ENCODE assay signal across 8 mouse cellular contexts in genomic region chr6:121129506-121129905, GRCm38 (mm10). TPM values are rescaled to one million over a fixed set of nuclear protein-coding genes. Genes with fewer than 3 reads are reported as not detected.
DNase-seq lines count a peak whose midpoint lies in the region; ATAC-seq and TF ChIP-seq lines count a peak whose summit lies in the region.

No protein-coding gene starts in this region.

- TF ChIP-seq EP300 in heart, postnatal 0 days (IDR thresholded peaks at IDR 0.05; ENCODE audit: low read depth), result no peak

- 9% methylated on average over 21 of the region's 21 CpGs for WGBS in kidney, postnatal 0 days
- 12% methylated on average over 21 of the region's 21 CpGs for WGBS in cerebellum, adult 2 months
- WGBS in heart, postnatal 0 days, result 23% methylated on average over 21 of the region's 21 CpGs
- 10% methylated on average over 21 of the region's 21 CpGs for WGBS in liver, embryonic 13.5 days (ENCODE audit: insufficient replicate concordance)

- H3K9me3 ChIP-seq in kidney, postnatal 0 days (replicated peaks; ENCODE audit: low read length), result no peaks in the 10 kb centered on the region
- H3K9me3 ChIP-seq in heart, postnatal 0 days (replicated peaks; ENCODE audit: control insufficient read depth, low read length), result no peaks in the 10 kb centered on the region
- no peaks in the 10 kb centered on the region for H3K9me3 ChIP-seq in liver, embryonic 13.5 days (replicated peaks)

- ATAC-seq in kidney, postnatal 0 days (replicated peaks; ENCODE audit: low FRiP score, low read depth), result no peak; the same call in 1 of the 2 replicates
- ATAC-seq in heart, postnatal 0 days (ENCODE audit: insufficient read depth, low read depth), result peak; percentile 21; the same call in 1 of the 2 replicates
- peak; percentile 52 for ATAC-seq in liver, embryonic 13.5 days (ENCODE audit: low read depth)

- no peak overlapping the region for H3K27ac ChIP-seq in kidney, postnatal 0 days
- H3K27ac ChIP-seq in cerebellum, adult 2 months (ENCODE audit: insufficient read depth, low read length), result no peak overlapping the region
- H3K27ac ChIP-seq in heart, postnatal 0 days (ENCODE audit: low read depth), result no peak overlapping the region
- H3K27ac ChIP-seq in liver, embryonic 13.5 days, result no peak overlapping the region

- peak overlapping the region; percentile 30 for H3K4me3 ChIP-seq in kidney, postnatal 0 days (replicated peaks; ENCODE audit: low read depth, low read length)
- H3K4me3 ChIP-seq in cerebellum, adult 2 months (replicated peaks; ENCODE audit: insufficient read depth, low read depth, low read length), result peak overlapping the region; percentile 62
- peak overlapping the region; percentile 43 for H3K4me3 ChIP-seq in heart, postnatal 0 days (ENCODE audit: low read depth, low read length)
- H3K4me3 ChIP-seq in liver, embryonic 13.5 days (replicated peaks), result peak overlapping the region; percentile 46

- H3K4me2 ChIP-seq in kidney, postnatal 0 days (ENCODE audit: low read length), result peak overlapping the region; percentile 64
- H3K4me2 ChIP-seq in heart, postnatal 0 days (ENCODE audit: low read depth, low read length), result peak overlapping the region; percentile 59
- H3K4me2 ChIP-seq in liver, embryonic 13.5 days, result peak overlapping the region; percentile 74

- H3K27me3 ChIP-seq in kidney, postnatal 0 days (ENCODE audit: insufficient read depth, low read length), result 0 out of 2 replicates have a peak, but pooled peaks cover 10% of the 10 kb centered on the region
- no peaks in the 10 kb centered on the region for H3K27me3 ChIP-seq in cerebellum, adult 2 months (ENCODE audit: control insufficient read depth, insufficient read depth, low read length)
- peaks cover 3% of the 10 kb centered on the region; the same call in 1 of the 2 replicates for H3K27me3 ChIP-seq in heart, postnatal 0 days (ENCODE audit: control insufficient read depth, insufficient read depth, low read length)
- H3K27me3 ChIP-seq in liver, embryonic 13.5 days, result peaks cover 54% of the 10 kb centered on the region

- no peaks in the 10 kb centered on the region for H3K4me1 ChIP-seq in kidney, postnatal 0 days (replicated peaks; ENCODE audit: insufficient read depth, low read length)
- H3K4me1 ChIP-seq in cerebellum, adult 2 months (ENCODE audit: control insufficient read depth, insufficient read depth, low read length), result 0 out of 2 replicates have a peak, but pooled peaks cover 2% of the 10 kb centered on the region
- peaks cover 9% of the 10 kb centered on the region; the same call in 1 of the 2 replicates for H3K4me1 ChIP-seq in heart, postnatal 0 days (ENCODE audit: control insufficient read depth, insufficient read depth)
- H3K4me1 ChIP-seq in liver, embryonic 13.5 days (replicated peaks), result peaks cover 21% of the 10 kb centered on the region

- no peak for TF ChIP-seq CTCF in kidney, postnatal 0 days (IDR thresholded peaks at IDR 0.05; ENCODE audit: low read depth)
- no peak for TF ChIP-seq CTCF in cerebellum, adult 2 months (IDR thresholded peaks at IDR 0.05; ENCODE audit: borderline replicate concordance, insufficient read depth, low read depth, low read length)
- no peak for TF ChIP-seq CTCF in heart, postnatal 0 days (IDR thresholded peaks at IDR 0.05; ENCODE audit: low read depth)

- TF ChIP-seq POLR2A in cerebellum, adult 2 months (IDR thresholded peaks at IDR 0.05; ENCODE audit: borderline replicate concordance, insufficient read depth, low read length), result no peak

- DNase-seq in kidney, postnatal 0 days (ENCODE audit: low spot score), result no peak
- no peak for DNase-seq in kidney, postnatal 10 days
- DNase-seq in cerebellum, adult 2 months, result peak; percentile 61 to 69
- no peak for DNase-seq in heart, postnatal 0 days (ENCODE audit: low spot score)
- no peak for DNase-seq in liver, embryonic 13.5 days
- DNase-seq in right cerebral cortex, postnatal 36 days (ENCODE audit: low spot score in 2 of 2), result peak; percentile 25 to 36
- DNase-seq in adrenal gland, adult 18-20 months (ENCODE audit: low spot score in 2 of 2), result no peak
- no peak for DNase-seq in kidney, postnatal 14 days

- H3K36me3 ChIP-seq in kidney, postnatal 0 days (ENCODE audit: insufficient read depth, low read length), result no peaks in the 10 kb centered on the region
- H3K36me3 ChIP-seq in heart, postnatal 0 days (replicated peaks; ENCODE audit: control insufficient read depth, insufficient read depth, low read length), result no peaks in the 10 kb centered on the region
- H3K36me3 ChIP-seq in liver, embryonic 13.5 days, result no peaks in the 10 kb centered on the region

- peak overlapping the region; percentile 43 for H3K9ac ChIP-seq in kidney, postnatal 0 days (ENCODE audit: low read depth, low read length)
- no peak overlapping the region for H3K9ac ChIP-seq in heart, postnatal 0 days (replicated peaks; ENCODE audit: low read depth, low read length)
- H3K9ac ChIP-seq in liver, embryonic 13.5 days, result peak overlapping the region; percentile 36

RNA-seq across cellular contexts. Expression of gene Mical3, which starts 1.3 kb away (rescaled TPM):
- 6.0 and 6.8 TPM in 2 replicates for polyA plus RNA-seq in kidney, postnatal 0 days (2015; fragmentation: Nextera tagmentation; extraction: Ambion mirVana)
- 75.7 and 82.7 TPM in 2 replicates for polyA plus RNA-seq in cerebellum, adult 2 months (2012; rRNA removed)
- total RNA-seq in heart, postnatal 0 days (2014; rRNA removed; ENCODE audit: low replicate concordance), result 79.3 and 94.8 TPM in 2 replicates
- 23.2 and 30.8 TPM in 2 replicates for polyA plus RNA-seq in heart, postnatal 0 days (2015; fragmentation: Nextera tagmentation; extraction: Ambion mirVana)
- 9.9 and 10.7 TPM in 2 replicates for polyA plus RNA-seq in liver, embryonic 13.5 days (2015; fragmentation: Nextera tagmentation; extraction: Ambion mirVana)
- total RNA-seq in adrenal gland, adult 18-20 months (2021), result 10 to 100 TPM; 35.7 to 46.0 TPM

RNA-seq across cellular contexts. Expression of gene Pex26, which starts 54.0 kb away (rescaled TPM):
- polyA plus RNA-seq in kidney, postnatal 0 days (2015; fragmentation: Nextera tagmentation; extraction: Ambion mirVana), result 9.8 and 10.1 TPM in 2 replicates
- polyA plus RNA-seq in cerebellum, adult 2 months (2012; rRNA removed), result 19.1 and 21.0 TPM in 2 replicates
- 17.5 and 20.2 TPM in 2 replicates for total RNA-seq in heart, postnatal 0 days (2014; rRNA removed; ENCODE audit: low replicate concordance)
- 4.6 and 5.0 TPM in 2 replicates for polyA plus RNA-seq in heart, postnatal 0 days (2015; fragmentation: Nextera tagmentation; extraction: Ambion mirVana)
- 2.9 and 3.3 TPM in 2 replicates for polyA plus RNA-seq in liver, embryonic 13.5 days (2015; fragmentation: Nextera tagmentation; extraction: Ambion mirVana)
- 10 to 100 TPM; 11.1 to 11.6 TPM for total RNA-seq in adrenal gland, adult 18-20 months (2021)

Comparison
In these comparisons a context has a peak if more than half of its experiments do, and no peak if none do; other contexts are left out.
1. DNase-seq: peak in cerebellum, adult 2 months (2 of 2) and right cerebral cortex, postnatal 36 days (2 of 2); none in kidney, postnatal 0 days (single experiment), kidney, postnatal 10 days (single experiment), heart, postnatal 0 days (single experiment), liver, embryonic 13.5 days (single experiment), adrenal gland, adult 18-20 months (0 of 2) and kidney, postnatal 14 days (single experiment).
2. Peak in every context shown above with its lines, with median percentiles within 50 percentile points of each other: H3K4me2 ChIP-seq and H3K4me3 ChIP-seq.